Mouse (Mus musculus) hindbrain, embryonic 10.5 days (tissue): ENCODE measurements around the gene Apmap. TPM values are rescaled to one million over a fixed set of nuclear protein-coding genes. Genes with fewer than 3 reads are reported as not detected.
"Not testable (repeated sequence)": the region's sequence is repeated elsewhere in the genome, so short reads cannot be mapped to it uniquely, and the experiment has no call there.

Experiments used
- DNase-seq: peaks from one replicate; pipeline ENCODE4 v3.0.0-alpha.2; 2017; ENCODE audit warnings: low spot score
- H3K27ac ChIP-seq: fragments of 300-500 bp; sonication (generic); 2 replicates; pipeline ENCODE4 v1.5.1; 2016; ENCODE audit warnings: mild to moderate bottlenecking, moderate library complexity
- H3K27me3 ChIP-seq: fragments of 300-500 bp; sonication (generic); 2 replicates; pipeline ENCODE4 v1.6.1; 2016; ENCODE audit warnings: mild to moderate bottlenecking; ENCODE audit not compliant: poor library complexity, insufficient read depth, severe bottlenecking
- H3K36me3 ChIP-seq: fragments of 300-500 bp; sonication (generic); 2 replicates; pipeline ENCODE4 v1.6.1; 2016; ENCODE audit warnings: mild to moderate bottlenecking, moderate library complexity
- H3K4me1 ChIP-seq: fragments of 300-500 bp; sonication (generic); replicated peaks from 2 replicates; pipeline ENCODE4 v1.6.1; 2016; ENCODE audit warnings: mild to moderate bottlenecking
- H3K4me3 ChIP-seq: fragments of 300-500 bp; sonication (generic); 2 replicates; pipeline ENCODE4 v1.5.1; 2016; ENCODE audit warnings: mild to moderate bottlenecking, moderate library complexity
- H3K9me3 ChIP-seq: fragments of 300-500 bp; sonication (generic); 2 replicates; pipeline ENCODE4 v1.6.1; 2016; ENCODE audit warnings: mild to moderate bottlenecking, moderate library complexity
- WGBS: fragments of 180-500 bp; shearing (Covaris S2); methylation state at CpG from one replicate; pipeline ENCODE4 v1.1.7; 2016; 5-methylcytosine and 5-hydroxymethylcytosine counted together
- polyA plus RNA-seq: library from polyadenylated mRNA; unstranded; fragments of >200 nt; fragmentation: Nextera tagmentation; extraction: Ambion mirVana; gene quantifications from 2 replicates; pipeline ENCODE4 v1.2.1, GENCODE M21; 2016

The Apmap gene
- polyA plus RNA-seq, 1 experiment from 2014 or later: 39.1 TPM

- H3K36me3 ChIP-seq, DNase-seq, H3K27ac ChIP-seq, H3K4me3 ChIP-seq, H3K4me1 ChIP-seq, H3K27me3 ChIP-seq, H3K9me3 ChIP-seq: not testable (repeated sequence)
- WGBS: 89% methylated on average over 10 of the region's 10 CpGs
These were observed 58.8 kb downstream of the Apmap start for GRCm38 (mm10) chr2:150549576-150549975.

Other genes starting within 250 kb of the Apmap start
- gene 3300002I08Rik, start 245.8 kb downstream of the Apmap start, polyA plus RNA-seq: 8.7 and 9.7 TPM in 2 replicates
- gene Zfp442, start 157.1 kb downstream of the Apmap start, polyA plus RNA-seq: 6.1 and 9.6 TPM in 2 replicates
- 0.07 TPM in 1 of 2 replicates, not detected in the other for gene Zfp345, start 123.5 kb downstream of the Apmap start, polyA plus RNA-seq
- gene Cst7, start 38.2 kb downstream of the Apmap start, polyA plus RNA-seq: 0.22 and 0.26 TPM in 2 replicates
- gene Acss1, start 59.9 kb upstream of the Apmap start, polyA plus RNA-seq: 16.2 and 34.1 TPM in 2 replicates
- 1.0 TPM in 2 replicates for gene Vsx1, start 80.8 kb upstream of the Apmap start, polyA plus RNA-seq
- 35.6 and 37.3 TPM in 2 replicates for gene Entpd6, start 140.5 kb upstream of the Apmap start, polyA plus RNA-seq
- gene Pygb, start 178.2 kb upstream of the Apmap start, polyA plus RNA-seq: 61.1 and 62.1 TPM in 2 replicates